Mouse (Mus musculus) lung, embryonic 15.5 days (tissue): Measurements from ENCODE around the gene Dnajb1. TPM values are rescaled to one million over a fixed set of nuclear protein-coding genes. Genes with fewer than 3 reads are reported as not detected.

Source experiments
- polyA plus RNA-seq: library from polyadenylated mRNA; unstranded; fragments of >200 nt; fragmentation: Nextera tagmentation; extraction: Ambion mirVana; gene quantifications from 2 replicates; pipeline ENCODE4 v1.2.1, GENCODE M21; 2015

Dnajb1 gene
- polyA plus RNA-seq, 1 experiment from 2014 or later = 67.4 TPM

Other genes starting within 250 kb of the Dnajb1 start
- 0.19 and 0.20 TPM in 2 replicates for gene Clgn, start 218.3 kb upstream of the Dnajb1 start, polyA plus RNA-seq
- gene Scoc, start 149.8 kb upstream of the Dnajb1 start, polyA plus RNA-seq = 110 and 121 TPM in 2 replicates
- gene Olfr370, start 72.4 kb upstream of the Dnajb1 start, polyA plus RNA-seq = not detected in 2 replicates
- gene Ndufb7, start 41.5 kb upstream of the Dnajb1 start, polyA plus RNA-seq = 316 and 363 TPM in 2 replicates
- gene Tecr, start 222 bp upstream of the Dnajb1 start, polyA plus RNA-seq = 533 and 536 TPM in 2 replicates
- 197 and 199 TPM in 2 replicates for gene Gipc1, start 44.5 kb downstream of the Dnajb1 start, polyA plus RNA-seq
- gene Ptger1, start 58.5 kb downstream of the Dnajb1 start, polyA plus RNA-seq = 1.2 and 1.4 TPM in 2 replicates
- 35.4 and 38.0 TPM in 2 replicates for gene Pkn1, start 91.0 kb downstream of the Dnajb1 start, polyA plus RNA-seq
- gene Ddx39, start 107.0 kb downstream of the Dnajb1 start, polyA plus RNA-seq = 186 and 187 TPM in 2 replicates
- 56.7 and 64.0 TPM in 2 replicates for gene Adgre5, start 133.1 kb downstream of the Dnajb1 start, polyA plus RNA-seq